Mouse (Mus musculus): ENCODE measurements around the gene Cdc14b.
A peak's percentile ranks its signal among the peaks of the same experiment; 100 is the strongest.

Cdc14b gene

DNA sequence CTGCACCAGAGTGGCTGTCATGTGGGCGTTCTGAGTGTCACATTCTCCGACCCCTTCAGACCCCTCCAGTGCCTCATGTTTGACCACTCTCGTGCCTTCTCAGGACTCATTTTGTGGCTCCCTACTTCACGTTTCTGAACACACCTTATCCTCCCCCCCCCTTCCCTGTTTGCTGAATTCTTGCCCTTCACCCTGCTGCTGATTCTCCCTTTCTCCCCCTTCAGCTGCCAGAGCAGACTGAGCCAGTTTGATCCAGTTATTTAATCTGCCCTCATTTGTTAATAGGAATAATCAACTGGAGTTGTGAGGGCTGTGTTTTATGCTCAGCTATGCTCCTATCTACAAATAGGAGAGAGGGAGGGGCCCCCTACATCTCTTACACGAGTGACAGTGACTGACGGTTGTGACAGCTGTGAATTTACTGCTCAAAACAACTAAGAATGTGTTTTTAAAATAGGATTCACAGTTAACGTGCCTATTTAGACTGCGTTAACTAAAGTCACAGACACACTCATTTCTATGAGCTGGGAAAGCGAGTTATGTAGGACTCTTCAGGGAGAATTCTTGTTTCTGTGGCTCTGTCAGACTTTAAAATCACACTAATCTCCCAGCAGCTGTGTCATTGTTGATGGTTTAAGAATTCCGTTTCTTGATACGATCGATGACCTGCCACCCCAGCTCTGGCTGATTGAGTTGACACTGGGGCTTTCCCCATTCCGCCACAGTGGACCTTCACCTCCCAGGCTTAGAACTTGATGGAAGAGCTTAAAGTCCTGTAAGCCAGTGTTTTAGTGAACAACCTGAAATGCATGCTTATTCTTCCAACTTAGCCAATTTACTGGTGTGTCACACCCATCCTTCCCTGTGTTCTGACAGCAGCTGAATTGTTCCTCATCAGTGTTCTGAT, 96.1 kb downstream of the Cdc14b start:
- peak; percentile 19 for DNase-seq (ENCODE audit: low spot score)

DNA sequence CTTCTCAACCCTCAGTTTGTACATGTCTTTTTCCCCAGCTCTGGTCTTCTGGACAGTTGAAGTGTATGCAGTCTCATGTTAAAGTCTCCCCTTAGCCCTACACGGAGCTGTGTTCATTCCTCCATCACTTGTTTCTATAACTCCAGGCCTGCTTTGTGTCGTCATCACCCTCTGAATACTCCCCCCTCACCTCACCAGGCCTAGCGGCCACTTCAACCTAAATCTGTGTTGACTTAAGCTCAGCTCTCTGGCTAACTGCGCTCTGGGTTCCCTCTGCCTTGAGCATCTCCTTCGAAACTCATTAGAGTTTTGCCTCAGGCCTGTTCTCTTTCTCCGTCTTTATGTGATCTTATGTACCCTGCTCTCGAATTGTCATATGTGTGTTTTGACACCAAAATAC, 97.1 kb downstream of the Cdc14b start:
- DNase-seq (ENCODE audit: low spot score), result no peak

DNA sequence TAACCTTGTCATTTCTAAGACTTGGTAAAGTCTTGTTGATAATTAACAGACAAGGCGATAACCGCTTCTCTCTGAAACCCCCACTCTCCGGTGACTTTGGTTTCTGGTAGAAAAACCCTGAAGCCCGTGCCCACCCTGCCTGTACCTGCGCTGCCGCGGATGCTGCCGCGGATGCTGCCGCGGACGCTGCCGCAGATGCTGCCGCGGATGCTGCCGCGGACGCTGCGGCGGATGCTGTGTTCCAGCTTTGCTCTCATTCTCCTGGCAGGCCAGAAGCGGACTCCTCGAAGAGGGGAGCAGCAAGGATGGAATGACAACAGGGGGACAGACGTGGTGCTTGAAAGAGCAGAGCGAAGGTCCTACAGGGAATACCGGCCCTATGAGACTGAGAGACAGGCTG, 105.3 kb downstream of the Cdc14b start:
- peak; percentile 26 for DNase-seq (ENCODE audit: low spot score)

DNA sequence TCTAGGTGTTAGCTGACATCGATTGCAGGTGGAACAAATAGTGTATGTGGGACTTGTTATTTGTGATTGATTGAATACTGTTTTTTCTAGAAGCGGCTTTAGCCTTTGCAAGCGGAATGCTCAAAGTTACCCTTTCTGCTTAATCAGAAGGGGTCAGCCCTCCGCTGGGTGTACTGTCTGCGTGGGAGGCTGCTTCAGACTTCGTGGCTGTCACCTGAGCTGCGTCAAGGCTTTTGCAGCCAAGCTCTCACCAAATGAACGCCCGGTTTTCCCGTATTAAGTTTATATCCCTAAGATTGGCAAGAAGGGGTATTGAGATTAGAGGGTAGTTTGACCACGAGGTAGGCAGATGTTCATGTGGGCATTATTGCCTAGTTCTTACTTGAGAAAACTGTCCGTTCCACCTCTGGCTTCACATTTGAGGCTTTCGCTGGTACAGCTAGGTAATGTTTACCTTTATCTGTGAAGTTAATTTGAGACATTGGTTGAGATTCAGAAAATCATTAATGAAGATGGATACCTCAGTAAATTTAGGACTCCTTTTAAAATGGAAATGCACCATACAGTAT, 111.9 kb downstream of the Cdc14b start:
- DNase-seq (ENCODE audit: low spot score), result no peak

DNA sequence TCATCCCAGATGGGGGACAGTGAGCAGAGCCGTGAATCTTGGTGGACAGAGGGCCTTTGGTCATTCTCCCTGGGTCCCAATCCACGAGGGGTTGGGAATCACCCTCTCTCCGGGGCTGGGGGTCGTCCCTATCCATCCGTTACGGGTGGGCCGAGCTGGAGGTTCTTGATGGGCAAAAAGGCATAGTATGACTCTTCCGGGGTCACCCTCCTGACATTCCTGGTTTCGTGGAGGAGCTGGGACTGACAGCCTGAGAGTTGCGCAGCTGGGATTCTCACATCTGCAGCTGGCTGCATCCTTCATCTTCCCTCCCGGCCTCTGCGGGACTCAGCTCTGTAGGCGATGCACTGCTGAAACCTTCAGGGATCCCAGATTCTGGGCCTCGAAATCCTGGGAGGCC, 112.5 kb downstream of the Cdc14b start:
- no peak for DNase-seq (ENCODE audit: low spot score)

DNA sequence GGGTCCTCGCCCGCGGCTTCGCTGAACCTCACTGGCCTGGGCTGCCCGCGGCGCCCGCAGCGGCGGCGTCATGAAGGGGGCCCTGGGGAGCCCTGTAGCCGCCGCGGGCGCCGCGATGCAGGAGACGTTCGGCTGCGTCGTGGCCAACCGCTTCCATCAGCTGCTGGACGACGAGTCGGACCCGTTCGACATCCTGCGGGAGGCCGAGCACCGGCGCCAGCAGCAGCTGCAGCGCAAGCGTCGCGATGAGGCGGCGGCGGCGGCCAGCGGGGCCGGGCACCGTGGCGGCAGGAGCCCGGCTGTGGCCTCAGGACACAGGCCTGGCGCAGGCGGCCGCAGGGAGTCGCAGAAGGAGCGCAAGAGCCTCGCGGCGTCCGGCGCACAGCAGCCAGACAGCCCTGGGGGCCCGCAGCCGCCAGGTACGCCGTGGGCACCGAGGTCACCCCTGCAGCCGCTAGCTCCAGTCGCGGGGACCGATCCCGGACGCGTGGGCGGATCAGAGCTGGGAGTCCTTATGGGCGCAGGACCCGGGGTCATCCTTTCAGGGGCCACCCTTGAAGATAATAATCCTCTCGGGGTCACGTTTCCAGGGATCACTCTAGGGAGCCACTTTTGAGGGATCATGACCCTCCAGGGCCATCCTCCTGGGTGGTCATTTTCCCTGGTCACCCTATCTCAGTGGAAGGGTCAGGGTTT, 113.0 kb downstream of the Cdc14b start:
- no peak for DNase-seq (ENCODE audit: low spot score)

- peak; percentile 97 for DNase-seq (ENCODE audit: low spot score)
Measured at GRCm38 (mm10) chr13:64161548-64161915, 113.6 kb downstream of the Cdc14b start, which contains the start of gene Habp4. TSS of gene Habp4 (plus strand) at chr13:64161824.

DNA sequence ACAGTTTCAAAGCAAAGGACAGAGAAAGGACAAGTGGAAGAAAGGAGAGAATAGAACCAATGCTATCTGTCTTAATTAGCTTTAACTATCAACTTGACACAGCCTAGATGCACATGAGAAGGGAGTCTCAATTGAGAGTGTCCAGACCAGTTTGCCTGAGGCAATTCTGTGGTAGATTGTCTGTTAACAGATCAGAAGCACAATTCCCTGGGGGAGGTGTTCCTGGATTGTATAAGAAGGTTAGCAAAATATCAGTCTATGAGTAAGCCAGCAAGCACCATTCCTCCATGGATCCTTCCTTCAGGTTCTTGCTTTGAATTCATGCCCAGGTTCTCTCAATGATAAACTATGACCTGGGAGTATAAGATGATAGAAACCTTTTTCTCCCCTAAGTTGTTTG, 118.1 kb downstream of the Cdc14b start:
- no peak for DNase-seq (ENCODE audit: low spot score)

DNA sequence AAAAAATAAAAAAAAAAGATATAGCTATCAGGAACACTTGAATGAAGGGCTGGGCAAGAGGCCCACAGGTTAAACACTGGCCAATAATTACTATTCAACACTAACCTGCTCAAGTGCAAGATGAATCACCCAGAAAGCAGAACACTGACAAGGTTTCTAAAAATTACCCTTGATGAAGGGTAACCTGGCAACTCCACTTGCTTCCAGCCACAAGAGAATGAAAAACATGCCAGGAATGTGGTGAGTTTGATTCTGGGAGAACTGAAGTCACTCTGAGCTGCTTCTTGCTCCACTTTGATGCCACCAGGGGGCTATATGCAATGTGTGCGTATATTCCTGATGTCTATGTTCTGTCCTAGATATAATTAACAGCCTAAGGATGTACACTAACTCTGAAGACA, 119.9 kb downstream of the Cdc14b start:
- peak; percentile 21 for DNase-seq (ENCODE audit: low spot score)

GRCm38 (mm10) chr13:64154651-64155050, 120.4 kb downstream of the Cdc14b start:
- DNase-seq (ENCODE audit: low spot score), result no peak

- DNase-seq (ENCODE audit: low spot score), result peak; percentile 54
Measured at GRCm38 (mm10) chr13:64153751-64154267, 121.3 kb downstream of the Cdc14b start.

GRCm38 (mm10) chr13:64153083-64153682, 121.9 kb downstream of the Cdc14b start, which contains the start of gene Zfp367:
TSS of gene Zfp367 (minus strand) at chr13:64153202.
- peak; percentile 100 for DNase-seq (ENCODE audit: low spot score)

DNA sequence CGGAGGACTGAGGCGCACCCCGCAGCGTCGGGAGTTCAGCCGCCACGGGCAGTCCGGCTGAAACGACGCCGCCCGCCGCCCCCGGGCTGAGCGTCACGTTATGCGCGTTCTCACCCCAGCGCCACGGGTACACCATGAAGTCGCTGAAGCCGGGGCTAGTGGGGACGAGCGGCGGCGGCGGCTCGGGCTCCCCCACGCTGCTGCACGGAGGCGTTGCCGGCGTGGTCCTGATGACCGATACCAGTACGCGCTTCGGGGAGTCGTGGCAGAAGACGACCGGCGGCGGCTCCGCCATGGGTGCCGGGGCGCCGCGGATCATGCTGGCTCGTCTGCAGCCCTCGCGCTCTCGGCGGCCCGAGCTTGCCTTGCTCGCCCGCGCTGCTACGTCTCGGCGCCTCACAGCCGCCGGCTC, 122.4 kb downstream of the Cdc14b start:
- no peak for DNase-seq (ENCODE audit: low spot score)

DNA sequence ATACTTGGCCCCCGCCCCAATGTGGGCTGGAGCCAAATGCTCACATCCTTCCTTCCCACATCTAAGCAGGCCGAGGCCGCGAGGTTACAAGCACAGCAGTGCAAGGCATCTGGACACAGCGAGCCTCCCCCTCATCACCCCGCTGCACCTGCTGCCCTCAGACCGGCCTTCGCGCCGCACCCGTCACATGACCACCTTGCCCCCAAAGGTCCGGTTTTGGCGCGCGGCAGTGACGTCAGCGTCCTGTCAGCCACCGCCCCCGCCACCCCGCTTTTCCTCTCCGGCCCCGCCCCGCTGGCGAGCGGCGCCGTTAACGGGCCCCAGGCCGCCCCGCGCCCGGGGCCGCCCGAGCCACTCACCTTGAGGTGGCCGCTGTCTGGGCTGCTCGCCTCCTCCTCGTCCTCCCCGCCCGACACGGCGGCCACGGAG, 122.8 kb downstream of the Cdc14b start:
- peak; percentile 90 for DNase-seq (ENCODE audit: low spot score)

DNA sequence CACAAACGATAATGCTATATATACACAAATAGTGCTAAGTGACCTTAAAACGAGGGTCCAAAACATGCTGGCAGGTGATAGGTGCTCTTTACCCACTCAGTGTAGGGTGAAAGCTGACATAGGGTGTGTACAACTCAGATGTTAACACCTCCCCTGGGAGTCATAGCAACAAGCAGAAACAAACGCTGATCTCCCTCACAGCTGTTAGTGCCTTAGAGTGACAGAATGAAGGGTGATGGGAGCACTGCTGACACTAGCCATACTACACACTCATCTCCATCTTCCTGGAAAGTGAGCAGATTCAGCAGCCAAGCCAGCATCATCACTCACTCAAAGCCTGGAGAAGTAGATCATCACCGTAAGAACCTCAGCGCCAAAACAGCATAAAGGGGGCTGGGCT, 125.0 kb downstream of the Cdc14b start:
- DNase-seq (ENCODE audit: low spot score), result no peak

Data from yolk sac, embryonic 10.5 days (tissue).